Mouse (Mus musculus) thymus, adult 2 months (tissue): ENCODE data around the gene Rnf40.

Experiments
- CTCF ChIP-seq: fragments of 200-500 bp; IDR thresholded peaks from 2 replicates; pipeline ENCODE4 v1.5.1; 2012; ENCODE audit warnings: mild to moderate bottlenecking, control low read depth, low read length, moderate library complexity, borderline replicate concordance; ENCODE audit not compliant: control insufficient read depth, poor library complexity, insufficient read depth; ENCODE audit errors: extremely low read depth
- POLR2A ChIP-seq: fragments of 200-500 bp; IDR thresholded peaks from 2 replicates; pipeline ENCODE4 v1.6.1; 2012; ENCODE audit warnings: mild to moderate bottlenecking, low read length, control low read depth, moderate library complexity; ENCODE audit not compliant: control insufficient read depth, poor library complexity, insufficient read depth; ENCODE audit errors: extremely low read depth

- TF ChIP-seq POLR2A (no peak), CTCF (no peak)
Measured at GRCm38 (mm10) chr7:127560580-127560979, 28.0 kb upstream of the Rnf40 start.
